In genomic region chr10:25118674-25119670, GRCm38 (mm10) we compare ENCODE assay signal across 9 mouse cellular contexts.
DNase-seq lines count a peak whose midpoint lies in the region; ATAC-seq lines count a peak whose summit lies in the region.
"Had no signal": no experiment of that assay in that cellular context is flagged by ENCODE, and none has a peak within 500 bp of the region (broad histone marks: within the 10 kb centered on the region; RNA-seq: fewer than 3 reads in every experiment).

No protein-coding gene starts in this region.

- H3K9me3 ChIP-seq in liver, embryonic 11.5 days (ENCODE audit: control insufficient read depth, low read length) = no peaks in the 10 kb centered on the region
- H3K9me3 ChIP-seq in forebrain, embryonic 11.5 days (ENCODE audit: control insufficient read depth, low read length) = no peaks in the 10 kb centered on the region

- intact Hi-C loops in heart, postnatal 25 days (cut with DNase I) = no loop called here

- peak overlapping the region; percentile 58 for H3K4me2 ChIP-seq in liver, embryonic 11.5 days
- H3K4me2 ChIP-seq in forebrain, embryonic 11.5 days (ENCODE audit: low read depth, low read length, severe bottlenecking) = no peak overlapping the region

- peak; percentile 95 for DNase-seq in heart, adult 11 months
- DNase-seq in heart, postnatal 25 days (ENCODE audit: low spot score) = no peak
- peak; percentile 65 for DNase-seq in liver, embryonic 11.5 days (ENCODE audit: low spot score)
- peak; percentile 29 to 51 for DNase-seq in spleen, adult 18-20 months
- DNase-seq in left cerebral cortex, adult 11 months (ENCODE audit: low spot score) = no peak
- no peak for DNase-seq in frontal cortex, postnatal 36 days (ENCODE audit: low spot score in 2 of 2)
- no peak for DNase-seq in forebrain, embryonic 11.5 days (ENCODE audit: low spot score)

- WGBS in liver, embryonic 11.5 days = 18% methylated on average over 17 of the region's 17 CpGs
- 46% methylated on average over 17 of the region's 17 CpGs for WGBS in forebrain, embryonic 11.5 days

- no peak overlapping the region for H3K9ac ChIP-seq in liver, embryonic 11.5 days (ENCODE audit: low read depth, low read length)
- H3K9ac ChIP-seq in forebrain, embryonic 11.5 days (ENCODE audit: low read length) = no peak overlapping the region

- peak; percentile 86 for ATAC-seq in activated CD4-positive, CD25-positive, alpha-beta regulatory T cell, adult 4 months
- peak; percentile 95 for ATAC-seq in liver, embryonic 11.5 days (replicated peaks; ENCODE audit: low FRiP score)
- no peak for ATAC-seq in forebrain, embryonic 11.5 days (replicated peaks; ENCODE audit: low FRiP score)

- peak overlapping the region; percentile 13; the same call in 1 of the 2 replicates for H3K4me3 ChIP-seq in liver, embryonic 11.5 days (ENCODE audit: low read depth, low read length)
- no peak overlapping the region for H3K4me3 ChIP-seq in forebrain, embryonic 11.5 days (ENCODE audit: low read depth, low read length)

- H3K27me3 ChIP-seq in liver, embryonic 11.5 days (replicated peaks; ENCODE audit: control insufficient read depth, insufficient read depth, low read length) = no peaks in the 10 kb centered on the region
- H3K27me3 ChIP-seq in forebrain, embryonic 11.5 days (ENCODE audit: control insufficient read depth, insufficient read depth, low read length) = no peaks in the 10 kb centered on the region

- H3K27ac ChIP-seq in liver, embryonic 11.5 days (ENCODE audit: low read depth, low read length) = peak overlapping the region; percentile 30; the same call in 1 of the 2 replicates
- H3K27ac ChIP-seq in forebrain, embryonic 11.5 days (ENCODE audit: low read depth, low read length) = no peak overlapping the region
- H3K27ac ChIP-seq: kidney, postnatal 0 days had no signal

- no peaks in the 10 kb centered on the region for H3K36me3 ChIP-seq in liver, embryonic 11.5 days (ENCODE audit: control insufficient read depth, insufficient read depth, low read length)
- no peaks in the 10 kb centered on the region for H3K36me3 ChIP-seq in forebrain, embryonic 11.5 days (ENCODE audit: control insufficient read depth, insufficient read depth, low read length)

- peaks cover 21% of the 10 kb centered on the region for H3K4me1 ChIP-seq in liver, embryonic 11.5 days (replicated peaks; ENCODE audit: control insufficient read depth, insufficient read depth, low read length)
- H3K4me1 ChIP-seq in forebrain, embryonic 11.5 days (replicated peaks; ENCODE audit: control insufficient read depth, insufficient read depth, low read length) = no peaks in the 10 kb centered on the region

Comparison
In these comparisons a context has a peak if more than half of its experiments do, and no peak if none do; other contexts are left out.
1. DNase-seq: peak in heart, adult 11 months (single experiment), liver, embryonic 11.5 days (single experiment) and spleen, adult 18-20 months (2 of 2); none in heart, postnatal 25 days (single experiment), left cerebral cortex, adult 11 months (single experiment), frontal cortex, postnatal 36 days (0 of 2) and forebrain, embryonic 11.5 days (single experiment).